Mouse (Mus musculus) limb, embryonic 13.5 days (tissue): ENCODE data around the gene Cryba4. TPM values are rescaled to one million over a fixed set of nuclear protein-coding genes. Genes with fewer than 3 reads are reported as not detected.

Source experiments
- ATAC-seq: fragments of 200-750 bp; cut with Nextera tagmentation; 2 replicates; pipeline ENCODE4 v1.8.0; 2017; ENCODE audit warnings: low read depth, moderate number of reproducible peaks, moderate TSS enrichment; ENCODE audit not compliant: low FRiP score
- H3K27ac ChIP-seq: fragments of 300-500 bp; sonication (generic); 2 replicates; pipeline ENCODE4 v1.5.1; 2015; ENCODE audit warnings: inconsistent platforms, mild to moderate bottlenecking, moderate library complexity
- H3K27me3 ChIP-seq: fragments of 300-500 bp; sonication (generic); 2 replicates; pipeline ENCODE4 v1.6.1; 2015; ENCODE audit warnings: mild to moderate bottlenecking, inconsistent platforms
- H3K36me3 ChIP-seq: fragments of 300-500 bp; sonication (generic); 2 replicates; pipeline ENCODE4 v1.6.1; 2015; ENCODE audit warnings: inconsistent platforms, mild to moderate bottlenecking, moderate library complexity
- H3K4me1 ChIP-seq: fragments of 300-500 bp; sonication (generic); 2 replicates; pipeline ENCODE4 v1.6.1; 2015; ENCODE audit warnings: inconsistent platforms
- H3K4me2 ChIP-seq: fragments of 300-500 bp; sonication (generic); replicated peaks from 2 replicates; pipeline ENCODE4 v1.6.1; 2015; ENCODE audit warnings: inconsistent platforms, mild to moderate bottlenecking, moderate library complexity
- H3K4me3 ChIP-seq: fragments of 300-500 bp; sonication (generic); 2 replicates; pipeline ENCODE4 v1.5.1; 2015; ENCODE audit warnings: moderate library complexity, mild to moderate bottlenecking, inconsistent platforms
- H3K9ac ChIP-seq: fragments of 300-500 bp; sonication (generic); 2 replicates; pipeline ENCODE4 v1.6.1; 2015; ENCODE audit warnings: mild to moderate bottlenecking, inconsistent platforms
- H3K9me3 ChIP-seq: fragments of 300-500 bp; sonication (generic); 2 replicates; pipeline ENCODE4 v1.6.1; 2016; ENCODE audit warnings: inconsistent platforms
- WGBS: fragments of 180-500 bp; shearing (Covaris S2); methylation state at CpG from one replicate; pipeline ENCODE4 v1.1.7; 2015; 5-methylcytosine and 5-hydroxymethylcytosine counted together
- polyA plus RNA-seq: library from polyadenylated mRNA; unstranded; fragments of >200 nt; fragmentation: Nextera tagmentation; extraction: Ambion mirVana; gene quantifications from 2 replicates; pipeline ENCODE4 v1.2.1, GENCODE M21; 2015

The Cryba4 gene
- polyA plus RNA-seq, 1 experiment from 2014 or later: 1.1 TPM

GRCm38 (mm10) chr5:112256457-112256856, 4.1 kb upstream of the Cryba4 start:
- Histone ChIP-seq H3K9ac (no peak overlapping the region), H3K27me3 (peaks cover 20% of the 10 kb centered on the region; the same call in 1 of the 2 replicates), H3K4me3 (no peak overlapping the region), H3K27ac (no peak overlapping the region), H3K4me1 (peaks cover 31% of the 10 kb centered on the region), H3K9me3 (no peaks in the 10 kb centered on the region), H3K36me3 (no peaks in the 10 kb centered on the region), H3K4me2 (no peak overlapping the region)
- 72% methylated on average over 9 of the region's 9 CpGs for WGBS
- ATAC-seq: no peak

DNA sequence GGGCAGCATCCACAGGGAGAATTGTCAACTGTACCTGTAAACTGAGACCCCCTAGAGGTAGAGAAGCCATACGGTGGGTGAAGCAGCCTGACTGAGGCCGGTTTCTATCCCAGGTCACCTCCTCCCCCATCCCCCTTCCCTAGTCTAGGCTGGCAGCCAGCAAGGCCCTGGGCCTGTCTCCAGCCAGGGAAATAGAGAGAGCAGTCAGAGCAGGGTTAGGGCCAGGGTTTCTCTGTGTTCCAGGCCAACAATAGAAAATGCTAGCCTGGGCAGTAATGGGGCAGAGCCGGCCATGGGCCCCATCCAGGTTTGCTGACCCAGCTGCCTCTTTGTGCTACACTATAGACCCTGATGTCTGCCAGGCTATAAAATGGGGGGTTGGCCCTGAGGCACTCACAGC, 3.1 kb upstream of the Cryba4 start, which contains the start of gene Crybb1:
TSS of gene Crybb1 (plus strand) at position 390 of the 400 bp plus-strand sequence.
- Histone ChIP-seq H3K4me3 (no peak within 1 kb of the TSS), H3K4me2 (no peak within 1 kb of the TSS), H3K9me3 (no peaks in the 10 kb centered on the region), H3K4me1 (peaks cover 31% of the 10 kb centered on the region), H3K36me3 (no peaks in the 10 kb centered on the region), H3K27me3 (peaks cover 19% of the 10 kb centered on the region; the same call in 1 of the 2 replicates), H3K9ac (no peak within 1 kb of the TSS), H3K27ac (no peak within 1 kb of the TSS)
- WGBS: 51% methylated on average over 3 of the region's 3 CpGs
- ATAC-seq: no peak

GRCm38 (mm10) chr5:112254282-112254806, 2.0 kb upstream of the Cryba4 start:
- no peak for ATAC-seq
- peaks cover 17% of the 10 kb centered on the region for H3K27me3 ChIP-seq
- peaks cover 31% of the 10 kb centered on the region for H3K4me1 ChIP-seq
- no peaks in the 10 kb centered on the region for H3K9me3 ChIP-seq
- no peak overlapping the region for H3K4me2 ChIP-seq
- 65% methylated on average over 7 of the region's 7 CpGs for WGBS
- no peak overlapping the region for H3K4me3 ChIP-seq
- no peak overlapping the region for H3K9ac ChIP-seq
- no peak overlapping the region for H3K27ac ChIP-seq
- no peaks in the 10 kb centered on the region for H3K36me3 ChIP-seq

- Histone ChIP-seq H3K9me3 (no peaks in the 10 kb centered on the region), H3K27ac (no peak overlapping the region), H3K27me3 (peaks cover 20% of the 10 kb centered on the region), H3K4me3 (no peak overlapping the region), H3K9ac (no peak overlapping the region), H3K4me2 (no peak overlapping the region), H3K4me1 (peaks cover 26% of the 10 kb centered on the region), H3K36me3 (no peaks in the 10 kb centered on the region)
- ATAC-seq: no peak
- 65% methylated on average over 8 of the region's 8 CpGs for WGBS
Measured at GRCm38 (mm10) chr5:112253169-112253568, 851 bp upstream of the Cryba4 start.

DNA sequence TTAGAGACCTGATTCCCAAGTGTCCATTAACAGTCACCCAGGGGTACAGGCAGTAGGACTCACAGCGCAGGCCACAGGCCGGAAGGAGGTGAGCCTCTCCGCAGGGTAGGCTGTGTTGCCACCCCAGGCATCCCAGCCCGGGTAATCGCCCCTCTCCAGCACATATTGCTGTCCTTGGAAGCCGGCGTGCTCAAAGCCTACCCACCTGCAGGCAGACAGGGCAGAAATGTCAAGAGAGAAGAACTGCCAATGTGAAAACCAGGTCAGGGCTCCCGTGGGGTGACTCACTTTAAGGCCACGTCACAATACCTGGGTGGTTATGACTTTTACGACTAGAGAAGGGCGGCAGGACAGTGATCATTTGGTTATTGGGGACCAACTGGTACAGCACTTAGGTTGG, 3.2 kb downstream of the Cryba4 start:
- H3K27ac ChIP-seq: no peak overlapping the region
- no peak overlapping the region for H3K4me2 ChIP-seq
- peaks cover 9% of the 10 kb centered on the region for H3K4me1 ChIP-seq
- H3K9me3 ChIP-seq: no peaks in the 10 kb centered on the region
- WGBS: 77% methylated on average over 11 of the region's 11 CpGs
- no peak overlapping the region for H3K9ac ChIP-seq
- peaks cover 42% of the 10 kb centered on the region for H3K27me3 ChIP-seq
- no peak for ATAC-seq
- no peak overlapping the region for H3K4me3 ChIP-seq
- H3K36me3 ChIP-seq: no peaks in the 10 kb centered on the region

GRCm38 (mm10) chr5:112247399-112247798, 4.9 kb downstream of the Cryba4 start:
- no peak overlapping the region for H3K27ac ChIP-seq
- H3K27me3 ChIP-seq: peaks cover 40% of the 10 kb centered on the region
- H3K4me1 ChIP-seq: peaks cover 7% of the 10 kb centered on the region; the same call in 1 of the 2 replicates
- H3K9me3 ChIP-seq: no peaks in the 10 kb centered on the region
- ATAC-seq: no peak
- WGBS: 47% methylated on average over 7 of the region's 8 CpGs
- H3K9ac ChIP-seq: no peak overlapping the region
- H3K4me3 ChIP-seq: no peak overlapping the region
- no peaks in the 10 kb centered on the region for H3K36me3 ChIP-seq
- H3K4me2 ChIP-seq: no peak overlapping the region

DNA sequence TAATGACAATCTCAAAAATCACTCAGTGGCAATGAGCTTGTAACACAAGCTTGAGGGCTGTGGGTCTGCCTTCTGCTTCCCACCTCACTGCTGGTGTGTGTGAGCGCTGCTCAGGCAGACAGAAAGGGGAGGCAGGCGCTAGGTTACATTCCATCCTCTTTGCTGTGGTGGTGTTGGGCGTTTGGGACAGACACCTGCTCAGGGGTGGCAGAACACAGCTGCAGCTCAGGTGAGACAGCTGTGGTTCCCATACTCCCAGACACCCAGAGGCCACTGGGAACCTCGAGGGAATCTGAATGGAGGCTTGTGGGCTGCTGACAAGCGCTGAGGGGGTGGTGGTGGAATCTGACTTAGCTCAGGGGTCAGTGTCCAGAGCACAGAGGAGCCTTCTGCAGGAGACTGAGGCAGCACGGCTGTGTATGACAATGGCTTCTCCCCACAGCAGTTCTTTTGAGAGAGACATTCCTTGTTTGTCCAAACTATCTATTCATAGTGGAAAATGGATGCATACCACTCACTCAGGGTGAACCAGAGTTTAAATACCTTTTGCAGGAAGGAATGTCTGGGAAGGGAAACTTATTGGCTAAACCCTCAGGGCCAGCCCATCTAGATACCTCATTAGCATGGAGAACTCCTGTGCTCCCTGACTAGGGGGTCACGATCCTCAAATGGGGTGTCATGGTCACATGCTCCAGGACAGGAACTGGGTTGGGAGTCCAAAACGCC, 7.3 kb downstream of the Cryba4 start:
- H3K27me3 ChIP-seq: peaks cover 41% of the 10 kb centered on the region
- peaks cover 7% of the 10 kb centered on the region; the same call in 1 of the 2 replicates for H3K4me1 ChIP-seq
- 45% methylated on average over 8 of the region's 8 CpGs for WGBS
- no peaks in the 10 kb centered on the region for H3K9me3 ChIP-seq
- H3K27ac ChIP-seq: no peak overlapping the region
- H3K4me2 ChIP-seq: no peak overlapping the region
- no peak for ATAC-seq
- H3K36me3 ChIP-seq: no peaks in the 10 kb centered on the region
- H3K4me3 ChIP-seq: no peak overlapping the region
- H3K9ac ChIP-seq: no peak overlapping the region

GRCm38 (mm10) chr5:112244275-112244562, 8.1 kb downstream of the Cryba4 start:
- Histone ChIP-seq H3K27ac (no peak overlapping the region), H3K4me1 (peaks cover 7% of the 10 kb centered on the region; the same call in 1 of the 2 replicates), H3K36me3 (no peaks in the 10 kb centered on the region), H3K4me3 (no peak overlapping the region), H3K27me3 (peaks cover 41% of the 10 kb centered on the region), H3K9me3 (no peaks in the 10 kb centered on the region), H3K9ac (no peak overlapping the region), H3K4me2 (no peak overlapping the region)
- no peak for ATAC-seq
- WGBS: 70% methylated on average over 1 of the region's 1 CpGs

DNA sequence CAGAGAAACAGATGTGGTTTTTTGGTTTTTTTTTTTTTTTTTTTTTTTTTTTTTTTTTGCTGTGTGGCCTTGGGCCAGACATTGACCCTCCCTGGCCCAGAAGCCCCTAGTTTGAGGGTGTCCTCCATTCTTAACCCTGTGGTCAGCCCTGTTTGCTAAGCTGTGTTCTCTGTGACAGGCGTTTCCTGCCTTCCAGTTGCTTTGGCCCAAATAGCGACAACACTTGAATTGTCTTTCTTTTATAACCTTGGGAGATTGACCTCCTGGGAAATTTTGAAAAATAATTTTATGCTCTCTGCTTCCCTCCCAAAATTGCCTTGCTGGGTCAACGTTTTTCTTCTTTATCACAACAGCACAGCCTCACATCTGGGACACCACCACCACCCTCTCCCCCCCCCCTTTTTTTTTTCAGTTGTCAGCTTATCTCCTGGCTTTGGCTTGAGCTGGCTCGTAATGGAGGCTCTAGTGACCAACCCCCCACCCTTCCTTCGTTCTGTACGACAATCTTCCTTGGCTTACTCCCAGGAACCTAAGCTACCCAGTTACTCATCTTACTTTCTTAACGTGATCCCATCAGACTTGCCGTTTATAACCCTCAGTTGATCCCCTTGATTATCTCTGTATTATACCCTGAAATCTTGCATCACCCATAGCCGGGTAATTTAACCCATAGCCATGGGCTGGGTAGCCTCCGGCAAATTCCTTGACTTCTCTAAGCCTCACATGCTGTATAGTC, 8.6 kb downstream of the Cryba4 start:
- Histone ChIP-seq H3K27ac (no peak overlapping the region), H3K27me3 (peaks cover 42% of the 10 kb centered on the region), H3K4me2 (no peak overlapping the region), H3K36me3 (no peaks in the 10 kb centered on the region), H3K9me3 (no peaks in the 10 kb centered on the region), H3K4me1 (peaks cover 7% of the 10 kb centered on the region; the same call in 1 of the 2 replicates), H3K4me3 (no peak overlapping the region), H3K9ac (no peak overlapping the region)
- ATAC-seq: no peak
- 67% methylated on average over 10 of the region's 10 CpGs for WGBS

- no peak for ATAC-seq
- no peak overlapping the region for H3K4me3 ChIP-seq
- H3K27me3 ChIP-seq: peaks cover 42% of the 10 kb centered on the region
- no peak overlapping the region for H3K27ac ChIP-seq
- H3K9ac ChIP-seq: no peak overlapping the region
- H3K4me2 ChIP-seq: no peak overlapping the region
- no peaks in the 10 kb centered on the region for H3K36me3 ChIP-seq
- H3K9me3 ChIP-seq: no peaks in the 10 kb centered on the region
- 46% methylated on average over 5 of the region's 5 CpGs for WGBS
- peaks cover 7% of the 10 kb centered on the region for H3K4me1 ChIP-seq
Measured at GRCm38 (mm10) chr5:112243041-112243440, 9.3 kb downstream of the Cryba4 start.

DNA sequence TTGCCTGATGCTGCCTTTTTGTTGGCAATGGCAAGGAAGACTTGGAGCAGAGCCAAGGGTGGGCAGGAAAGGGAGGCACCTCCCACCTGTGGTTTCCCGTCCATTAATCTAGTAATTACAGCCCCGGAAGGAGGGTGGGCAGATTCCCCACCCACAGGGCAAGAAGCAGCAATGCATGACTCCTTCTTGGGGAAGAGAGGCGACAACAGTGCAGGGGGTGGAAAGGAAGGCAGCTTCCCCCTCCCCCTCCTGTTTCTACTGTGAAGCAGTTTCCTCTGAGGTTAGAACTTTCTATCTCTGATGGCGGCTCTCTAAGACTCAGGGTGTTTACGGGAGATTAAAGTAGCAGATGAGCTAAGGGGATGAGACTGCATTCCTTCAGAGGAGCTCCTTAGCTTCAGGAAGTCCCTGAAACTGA, 9.9 kb downstream of the Cryba4 start:
- H3K4me1 ChIP-seq: peaks cover 14% of the 10 kb centered on the region
- no peak overlapping the region for H3K27ac ChIP-seq
- peaks cover 47% of the 10 kb centered on the region for H3K27me3 ChIP-seq
- H3K4me3 ChIP-seq: no peak overlapping the region
- no peak overlapping the region for H3K9ac ChIP-seq
- no peaks in the 10 kb centered on the region for H3K36me3 ChIP-seq
- no peaks in the 10 kb centered on the region for H3K9me3 ChIP-seq
- no peak for ATAC-seq
- H3K4me2 ChIP-seq: no peak overlapping the region
- WGBS: 69% methylated on average over 5 of the region's 5 CpGs

DNA sequence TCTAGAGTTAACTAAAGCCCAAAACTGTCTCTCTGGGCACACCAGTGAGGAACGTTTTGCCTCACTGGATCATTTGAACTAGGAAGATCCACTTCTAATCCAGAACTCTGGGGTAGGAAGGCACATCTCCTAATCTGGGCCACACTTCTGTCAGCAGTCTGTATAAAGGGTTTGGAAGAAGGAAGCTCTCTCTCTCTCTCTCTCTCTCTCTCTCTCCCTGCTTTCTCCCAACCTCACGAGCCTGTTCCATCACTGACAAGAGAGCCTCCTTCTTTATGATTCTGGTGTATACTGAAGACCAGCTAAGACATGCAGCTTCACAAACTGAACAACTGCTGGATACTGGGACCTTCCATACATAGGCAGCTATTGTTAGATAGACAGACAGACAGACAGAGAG, 10.5 kb downstream of the Cryba4 start:
- Histone ChIP-seq H3K27ac (no peak overlapping the region), H3K27me3 (peaks cover 49% of the 10 kb centered on the region), H3K9ac (no peak overlapping the region), H3K36me3 (no peaks in the 10 kb centered on the region), H3K4me3 (no peak overlapping the region), H3K4me1 (peaks cover 18% of the 10 kb centered on the region), H3K9me3 (no peaks in the 10 kb centered on the region), H3K4me2 (no peak overlapping the region)
- 81% methylated on average over 2 of the region's 2 CpGs for WGBS
- ATAC-seq: no peak
